Mouse (Mus musculus) G1E (cell line): Measurements from ENCODE around the gene Slc35b1.

ENCODE experiments used
- CTCF ChIP-seq: IDR thresholded peaks from 2 replicates; pipeline ENCODE4 v1.5.1; 2012; ENCODE audit warnings: low read depth, low read length, inconsistent platforms, mixed read lengths
- GATA1 ChIP-seq: IDR thresholded peaks from 2 replicates; pipeline ENCODE4 v1.6.1; 2012; ENCODE audit warnings: borderline replicate concordance, low read length, inconsistent platforms, mixed read lengths
- TAL1 ChIP-seq: conservative IDR thresholded peaks from 2 replicates; pipeline ENCODE4 v1.6.1; 2012; ENCODE audit warnings: low read depth, low read length, inconsistent platforms, mixed read lengths

DNA sequence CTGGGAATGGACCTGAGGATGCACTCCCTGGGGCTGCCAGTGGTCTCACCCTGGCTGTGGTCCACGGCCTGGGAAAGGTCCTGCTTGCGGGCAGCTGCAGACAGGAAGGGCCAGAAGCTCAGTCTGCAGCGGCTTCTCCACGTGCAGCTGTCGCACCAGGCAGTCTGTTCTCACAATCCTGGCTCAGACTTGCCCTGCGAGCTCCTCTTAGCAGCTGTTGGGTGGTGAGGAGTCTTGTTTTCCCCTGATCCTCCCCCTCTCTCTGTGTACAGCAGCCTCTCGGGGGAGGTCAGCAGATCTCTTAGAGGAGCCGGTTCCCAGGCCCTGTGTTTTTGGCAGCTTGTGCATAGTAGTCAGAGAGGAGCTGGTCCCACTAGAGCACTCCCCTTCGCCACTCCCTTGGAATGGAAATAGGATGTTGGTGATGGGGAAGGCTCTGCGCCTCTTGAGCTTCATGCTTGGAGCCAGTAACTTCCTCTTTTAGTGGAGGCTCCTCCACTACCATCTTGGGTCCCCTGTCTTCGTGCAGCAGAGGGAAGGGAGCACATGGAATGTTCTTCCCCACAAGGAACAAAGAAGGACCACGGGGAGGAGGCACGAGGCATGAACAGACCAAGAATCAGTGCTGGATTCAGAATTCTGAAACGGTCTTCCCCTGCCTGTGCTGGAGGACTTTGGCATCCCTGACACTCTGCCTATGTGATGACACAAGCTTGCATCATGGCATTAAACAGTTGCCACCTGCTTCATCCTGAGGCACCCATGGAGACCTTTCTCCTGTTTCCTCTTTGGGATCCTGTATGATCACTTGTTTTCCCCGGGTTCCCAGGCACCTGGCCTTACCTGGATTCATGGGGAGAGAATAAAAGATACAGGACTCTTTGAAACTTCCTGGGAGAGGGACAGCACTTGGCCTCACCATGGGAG lies 14.3 kb upstream of the Slc35b1 start:
- TF ChIP-seq GATA1 (no peak), CTCF (no peak), TAL1 (no peak)
